Mouse (Mus musculus) kidney, postnatal 14 days (tissue): ENCODE measurements around the gene Fam160b1.

Experiments
- DNase-seq: peaks from one replicate; pipeline ENCODE4 v3.0.0; 2022; ENCODE audit warnings: mixed read lengths

Gene Fam160b1

DNA sequence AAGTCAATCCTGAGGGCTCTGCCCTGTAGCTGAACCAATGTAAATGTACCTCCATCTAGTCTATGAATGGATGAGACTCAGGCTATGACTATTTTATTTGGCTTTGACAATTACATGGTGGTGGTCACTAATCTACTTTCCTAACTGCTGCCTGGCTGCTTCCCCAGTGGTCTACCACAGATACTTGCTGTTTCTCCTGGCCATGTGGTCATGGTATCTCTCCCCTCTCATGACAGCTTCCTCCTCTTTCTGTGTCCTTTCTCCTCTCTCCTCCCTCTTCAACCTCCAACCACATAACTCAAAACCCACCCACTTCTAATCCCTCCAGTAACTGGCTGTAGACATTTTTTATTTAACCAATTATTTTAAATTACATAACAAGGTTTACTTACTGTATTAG lies 11.4 kb upstream of the Fam160b1 start:
- DNase-seq: no peak

DNA sequence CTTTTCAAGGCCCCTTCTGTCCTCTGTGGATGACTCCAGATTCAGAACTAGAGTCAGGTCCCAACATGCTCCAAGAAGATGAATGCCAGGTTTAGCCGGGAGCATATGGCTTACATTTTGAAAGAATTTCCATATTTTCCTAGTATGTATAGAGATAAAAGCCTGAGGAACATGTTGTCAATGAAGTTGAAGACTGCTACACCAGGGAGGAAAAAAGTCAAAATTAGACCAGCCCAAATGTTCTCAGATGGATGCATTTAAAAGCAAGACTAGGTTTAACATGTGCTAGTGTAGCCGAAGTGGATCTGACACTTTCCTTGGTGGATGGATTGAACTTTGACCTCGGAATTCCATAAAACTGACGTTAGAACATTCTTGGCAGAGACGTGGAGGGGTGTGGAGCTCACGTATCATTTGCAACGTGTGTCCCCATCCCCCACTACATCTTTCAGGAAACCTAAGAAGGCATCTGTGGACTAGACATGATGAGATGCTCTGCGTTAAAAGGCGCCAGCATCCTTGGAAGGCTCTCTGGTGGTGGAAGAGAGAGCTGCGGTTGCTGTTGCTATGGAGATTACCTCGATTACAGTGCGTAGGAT lies 8.0 kb upstream of the Fam160b1 start:
- DNase-seq: no peak

DNA sequence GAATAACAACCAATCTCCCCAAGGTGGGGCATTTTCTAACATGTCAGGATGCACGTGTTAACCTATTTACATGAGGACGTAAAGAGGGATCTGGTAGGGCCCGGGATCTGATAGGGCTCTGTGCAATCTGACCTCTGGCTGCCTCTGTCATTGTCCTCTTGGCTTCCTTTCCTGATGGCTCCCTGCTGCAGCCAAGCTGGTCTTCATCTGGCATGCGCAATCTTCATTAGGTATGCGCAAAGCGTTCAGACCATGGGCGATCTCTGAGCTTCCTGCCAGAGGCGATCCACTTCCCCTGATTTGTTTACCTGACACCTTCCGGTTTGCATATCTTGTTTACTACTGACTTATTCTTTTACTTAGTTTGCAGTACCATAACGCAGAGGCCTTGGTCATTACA lies 7.3 kb upstream of the Fam160b1 start:
- DNase-seq: no peak

DNA sequence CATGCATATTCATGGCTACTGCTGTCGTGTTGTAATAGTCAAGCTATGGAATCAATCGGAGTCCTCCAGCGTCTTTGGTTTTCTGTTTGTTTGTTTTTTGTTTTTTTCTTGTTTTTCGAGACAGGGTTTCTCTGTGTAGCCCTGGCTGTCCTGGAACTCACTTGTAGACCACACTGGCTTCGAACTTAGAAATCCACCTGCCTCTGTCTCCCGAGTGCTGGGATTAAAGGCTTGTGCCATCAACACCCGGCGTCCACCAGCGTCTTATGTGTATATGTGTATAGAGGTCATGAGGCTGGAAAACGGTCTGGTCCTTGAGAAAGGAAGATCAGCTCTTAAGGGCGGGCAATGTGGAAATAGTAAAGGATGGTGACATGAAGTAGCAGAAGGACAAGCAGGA lies 6.4 kb upstream of the Fam160b1 start:
- no peak for DNase-seq

DNA sequence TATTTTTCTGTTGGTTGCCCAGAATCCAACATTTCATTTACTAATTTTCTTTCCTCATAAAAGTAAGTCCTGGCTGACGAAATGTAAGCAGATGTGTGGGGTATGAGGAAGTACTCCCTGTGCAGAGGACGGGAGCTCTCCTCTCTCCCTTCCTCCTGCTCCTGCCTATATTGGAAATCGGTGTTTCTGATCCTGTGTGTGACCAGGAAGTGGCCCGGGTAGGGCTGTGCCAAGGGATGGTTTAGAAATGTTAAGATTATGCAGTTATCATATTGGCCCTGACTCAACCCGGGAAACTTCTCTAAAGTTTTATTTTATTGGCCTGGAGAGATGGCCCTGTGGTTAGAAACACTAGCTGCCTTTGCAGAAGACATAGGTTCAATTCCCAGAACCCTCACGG lies 5.8 kb upstream of the Fam160b1 start:
- DNase-seq: no peak

DNA sequence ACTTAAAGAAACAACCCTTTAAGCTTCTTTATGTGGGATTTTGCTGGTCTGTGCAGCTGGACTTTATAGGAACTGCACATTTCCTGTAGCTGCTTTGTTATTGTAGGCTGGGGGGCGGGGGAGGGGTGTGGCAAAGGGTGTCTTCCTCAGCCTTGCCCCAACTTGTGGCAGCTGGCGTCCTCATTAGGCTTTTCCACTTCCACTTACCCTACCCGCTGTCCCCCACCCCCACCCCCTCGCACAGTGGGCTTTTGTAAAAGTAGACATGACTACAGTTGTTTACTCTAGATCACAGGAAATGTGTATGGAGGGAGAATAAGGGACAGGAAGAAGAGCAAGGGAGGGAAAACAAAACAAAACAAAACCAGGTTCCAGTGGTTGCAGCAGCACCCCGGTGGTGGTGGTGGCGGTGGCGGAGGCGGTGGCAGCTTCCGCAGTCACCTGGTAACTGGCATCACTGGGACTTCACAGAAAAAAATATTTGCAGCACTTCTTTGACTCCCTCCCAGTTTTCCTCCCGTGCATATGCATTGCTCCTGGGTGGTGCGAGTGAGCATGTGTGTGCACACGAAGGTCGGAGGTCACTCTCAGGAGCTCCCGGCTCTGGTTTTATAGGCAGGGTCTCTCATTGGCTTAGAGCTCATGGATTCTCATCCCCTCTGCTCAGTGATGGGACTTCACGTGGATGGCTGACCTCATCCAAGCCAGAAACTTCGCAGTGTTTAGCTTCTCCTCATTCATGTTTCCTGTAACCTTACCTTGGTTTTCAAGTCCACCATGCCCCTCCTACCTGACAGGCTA lies 4.8 kb upstream of the Fam160b1 start:
- DNase-seq: no peak

DNA sequence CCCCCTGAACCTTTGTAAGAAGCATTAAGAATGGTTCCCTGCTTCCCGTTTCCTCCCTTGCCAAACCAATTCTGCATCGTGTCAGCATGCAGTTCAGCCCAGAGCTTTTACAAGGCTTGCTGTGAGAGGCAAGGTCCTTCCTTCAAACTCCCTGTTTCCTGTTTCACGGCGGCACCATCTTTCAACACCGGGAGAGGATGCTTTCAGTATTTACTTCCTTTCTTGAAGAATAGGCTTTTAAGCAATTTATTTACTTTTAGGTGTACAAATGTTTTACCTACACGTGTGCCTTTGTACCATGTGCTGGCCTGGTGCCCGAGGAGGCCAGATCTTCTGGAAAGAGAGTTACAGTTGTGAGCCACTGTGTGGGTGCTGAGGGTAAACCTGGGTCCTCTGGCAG lies 4.2 kb upstream of the Fam160b1 start:
- no peak for DNase-seq

DNA sequence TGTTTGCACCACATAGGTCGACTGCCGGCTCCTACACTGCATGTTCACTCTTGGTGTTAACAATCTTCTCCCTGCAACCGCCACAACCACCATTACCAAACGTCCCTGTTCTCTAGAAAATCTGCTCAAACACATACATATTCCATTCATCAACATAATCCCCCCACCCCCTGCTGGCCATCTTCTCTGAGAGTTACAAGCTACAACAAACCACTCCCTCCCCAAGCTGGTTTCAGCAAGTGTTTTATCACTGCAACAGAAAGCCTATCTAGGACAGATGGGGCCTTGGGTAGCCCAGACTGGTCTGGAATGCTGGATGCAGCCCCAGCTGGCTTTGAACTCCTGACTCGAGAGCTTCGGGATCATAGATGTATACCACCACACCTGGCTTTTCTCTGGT lies 3.2 kb upstream of the Fam160b1 start:
- no peak for DNase-seq

DNA sequence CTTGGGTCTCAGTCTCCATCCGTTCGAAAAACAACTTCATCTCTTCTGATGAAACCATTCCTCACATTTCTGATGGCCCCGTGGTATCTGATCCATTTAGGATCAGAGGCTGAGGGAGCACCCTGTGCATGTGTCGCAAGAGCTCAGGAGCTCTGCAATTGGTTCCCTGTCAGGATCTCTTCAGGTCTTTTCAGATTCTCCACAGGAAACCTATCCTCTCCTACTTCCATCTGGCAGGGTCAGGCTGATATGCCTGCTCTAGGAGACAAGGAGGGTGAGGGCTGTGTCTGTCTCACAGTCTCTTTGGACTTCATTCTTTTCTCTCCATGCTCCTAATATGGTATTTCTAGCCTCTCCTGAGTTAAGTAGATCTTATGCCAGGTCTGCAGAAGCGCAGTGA lies 2.7 kb upstream of the Fam160b1 start:
- DNase-seq: no peak

DNA sequence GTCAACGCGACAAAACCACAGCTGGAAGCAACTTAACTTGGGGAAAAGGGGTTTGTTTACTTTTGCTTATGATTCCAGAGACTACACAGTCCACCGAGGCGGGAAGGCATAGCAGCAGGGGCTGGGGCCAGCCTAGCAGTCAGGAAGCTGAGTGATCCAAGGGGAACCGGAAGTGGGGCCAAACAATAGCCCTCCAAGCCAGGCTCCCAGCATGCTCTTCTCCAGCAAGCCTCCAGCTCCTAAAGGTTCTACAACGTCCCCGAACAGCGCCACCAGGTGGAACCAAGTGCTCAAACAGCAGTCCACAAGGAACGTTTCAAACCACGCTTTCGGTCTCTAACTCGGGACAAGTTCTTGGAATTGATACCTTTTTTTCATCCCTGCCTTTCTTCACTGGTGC lies 2.2 kb upstream of the Fam160b1 start:
- peak; percentile 84 for DNase-seq

DNA sequence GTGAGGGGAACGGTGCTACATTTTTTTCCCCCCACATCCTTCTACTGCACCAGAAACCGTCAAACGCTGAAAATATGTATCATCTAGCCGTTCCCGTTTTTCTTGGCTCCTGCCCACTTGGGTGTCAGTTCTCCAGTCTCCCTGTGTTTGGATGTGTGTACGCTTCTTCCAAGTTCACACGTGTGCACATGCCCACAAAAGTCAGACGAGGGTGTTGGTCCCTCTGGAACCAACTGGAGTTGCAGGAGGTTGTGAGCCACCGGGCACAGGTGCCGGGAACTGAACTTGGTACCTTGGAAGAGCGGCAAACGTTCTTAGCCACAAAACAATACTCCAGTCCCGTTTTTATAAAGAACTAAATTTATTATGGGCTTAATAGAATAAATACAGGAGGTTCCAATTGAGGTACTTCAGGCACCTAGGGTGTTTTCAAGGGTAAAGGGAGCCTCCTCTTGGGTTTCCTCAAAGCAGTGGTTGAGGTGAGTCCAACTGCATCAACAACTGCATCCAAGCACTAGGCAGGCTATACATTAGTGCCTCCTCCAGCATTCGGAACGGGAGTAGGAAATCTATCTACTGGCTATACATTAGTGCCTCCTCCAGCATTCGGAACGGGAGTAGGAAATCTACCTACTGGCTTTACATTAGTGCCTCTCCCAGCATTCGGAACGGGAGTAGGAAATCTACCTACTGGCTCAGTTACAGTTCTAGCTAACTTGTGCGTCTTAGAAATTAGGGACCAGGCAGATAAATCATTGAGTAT lies 1.5 kb upstream of the Fam160b1 start:
- no peak for DNase-seq

DNA sequence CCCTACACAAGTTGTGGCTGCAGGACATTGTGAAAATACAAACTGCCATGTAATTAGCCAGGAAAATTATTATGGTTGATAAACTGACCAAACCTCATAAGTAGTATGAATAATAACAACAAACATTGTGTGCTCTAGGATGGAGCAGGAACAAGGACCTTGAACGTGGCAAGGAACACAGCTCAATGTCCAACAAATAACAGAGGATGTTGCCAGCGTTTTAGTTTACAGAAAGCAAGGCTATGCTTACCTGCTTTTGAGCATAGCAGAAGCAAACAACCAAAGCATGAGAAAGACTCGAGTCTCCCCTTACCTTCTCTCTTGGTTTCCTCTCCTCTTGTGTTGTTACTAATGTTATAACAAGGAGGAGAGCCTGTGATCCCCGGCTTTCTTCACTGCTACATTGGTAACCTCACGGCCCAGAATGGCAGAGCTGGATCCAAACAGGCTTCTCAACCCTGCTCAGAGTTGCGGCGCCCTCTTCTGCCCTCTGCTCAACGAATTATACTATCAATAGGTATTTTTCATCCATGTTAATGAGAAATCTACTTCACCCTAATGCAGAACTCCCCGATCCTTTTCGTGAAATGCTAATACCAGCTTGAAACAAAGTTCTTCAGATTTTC lies 666 bp upstream of the Fam160b1 start:
- no peak for DNase-seq

DNA sequence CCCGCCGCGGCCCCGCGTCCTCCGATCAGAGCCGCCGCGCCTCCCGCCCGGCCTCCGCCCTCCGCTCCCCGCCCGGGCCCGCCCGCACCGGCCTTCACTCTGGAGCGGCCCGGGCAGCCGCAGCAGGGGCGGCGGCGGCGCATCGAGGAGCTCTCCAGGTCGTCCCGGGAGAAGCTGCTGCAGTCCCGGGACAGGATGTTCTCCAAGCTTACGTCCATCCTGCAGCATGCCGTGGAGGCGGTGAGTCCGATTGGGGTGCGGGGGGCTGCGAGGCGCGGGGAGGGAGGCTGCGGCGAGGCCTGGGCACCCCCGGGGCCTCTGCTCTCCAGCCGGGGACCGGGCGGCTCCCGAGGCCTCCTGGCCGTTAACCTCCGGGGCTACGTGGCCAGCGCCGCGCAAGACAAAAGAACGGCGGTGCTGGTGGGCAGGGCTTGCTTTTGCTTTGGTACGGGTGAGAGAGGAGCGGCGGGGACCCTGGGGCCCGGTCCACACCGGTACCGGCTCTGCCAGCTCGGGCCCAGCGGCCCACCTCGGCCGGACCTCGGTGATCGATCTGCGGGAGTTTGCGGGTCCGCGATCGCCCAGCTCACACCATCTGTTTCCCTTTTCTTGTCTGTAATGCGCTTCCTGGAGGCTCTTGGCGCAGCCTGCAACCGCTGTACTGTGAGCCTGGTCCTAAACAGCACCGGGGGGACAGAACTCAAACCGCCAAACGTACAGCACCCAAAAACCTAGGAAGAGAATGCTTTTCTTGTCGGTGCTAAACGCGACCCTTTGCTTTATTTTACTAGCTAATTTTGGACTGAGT lies 855 bp downstream of the Fam160b1 start:
- DNase-seq: peak; percentile 71

DNA sequence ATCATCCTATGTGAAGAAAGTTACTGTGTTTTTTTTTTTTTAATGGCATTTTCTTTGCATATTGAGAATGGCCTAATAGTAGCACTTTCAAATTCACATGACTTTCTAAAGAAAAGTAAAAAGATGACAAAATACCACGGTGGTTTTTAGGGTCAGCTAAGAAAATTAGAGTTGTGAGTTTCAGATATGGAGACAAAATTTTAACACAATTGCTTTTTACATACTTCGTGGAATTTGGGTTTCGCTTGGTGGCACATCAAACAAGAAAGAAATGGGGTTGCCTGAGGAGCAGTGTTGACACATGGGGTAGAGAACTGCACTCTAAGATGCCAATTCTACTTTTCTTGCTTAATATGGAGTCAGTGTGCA lies 1.4 kb downstream of the Fam160b1 start:
- no peak for DNase-seq

DNA sequence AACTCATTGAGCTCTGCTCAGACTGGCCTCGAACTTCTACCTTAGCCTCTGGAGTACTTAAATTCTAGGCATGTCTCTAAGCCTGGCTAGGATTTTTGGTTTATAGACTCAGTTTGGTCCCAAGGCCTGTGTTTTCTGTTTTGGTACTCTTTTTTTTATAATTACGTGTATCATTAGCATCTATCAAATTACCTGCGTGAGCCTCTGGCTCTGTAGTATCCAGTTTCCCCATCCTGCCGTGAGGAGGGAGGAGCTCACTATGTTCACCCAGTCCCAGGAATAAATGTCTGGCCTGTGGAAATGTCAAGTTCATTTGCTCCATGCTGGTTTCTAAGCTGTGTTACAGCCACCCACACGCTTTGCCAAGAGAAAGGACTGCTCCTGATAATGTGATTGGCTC lies 2.1 kb downstream of the Fam160b1 start:
- no peak for DNase-seq

DNA sequence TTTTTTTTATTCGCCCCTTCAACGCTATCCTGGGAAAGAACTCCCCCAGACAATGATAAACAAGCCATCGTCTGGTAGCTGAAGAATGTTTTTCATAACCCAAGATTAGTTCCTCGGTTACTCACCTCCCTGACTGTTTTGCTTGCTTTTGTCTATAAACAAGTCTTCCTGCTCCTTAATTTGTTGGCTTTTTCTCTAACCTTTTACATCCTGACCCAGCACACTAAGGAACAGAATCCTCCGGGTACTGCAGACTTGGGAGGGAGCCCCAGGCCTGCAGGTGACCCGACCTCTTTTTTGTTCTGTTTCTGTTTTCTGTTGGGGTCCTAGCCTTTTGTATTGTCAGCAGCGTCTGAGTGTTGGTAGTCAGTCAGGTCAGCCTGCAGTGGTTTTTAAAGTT lies 2.6 kb downstream of the Fam160b1 start:
- no peak for DNase-seq

DNA sequence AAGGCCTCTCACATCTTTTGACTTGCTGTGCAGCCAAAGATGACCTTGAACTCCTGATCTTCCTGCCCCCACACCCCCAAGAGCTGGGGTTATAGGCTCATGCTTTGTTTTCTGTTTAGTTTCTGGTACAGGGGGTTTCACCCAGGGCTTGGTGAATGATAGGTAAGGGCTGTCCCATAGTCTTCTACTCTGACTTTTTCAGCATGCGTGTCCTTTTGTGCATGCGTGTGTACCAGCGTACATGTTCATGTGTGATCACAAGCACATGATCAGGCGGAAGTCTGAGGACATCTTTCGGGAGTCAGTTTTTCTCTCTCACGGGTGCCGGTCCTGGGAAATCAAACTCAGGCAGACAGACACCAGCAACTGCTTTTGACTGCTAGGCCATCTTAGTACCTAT lies 3.1 kb downstream of the Fam160b1 start:
- no peak for DNase-seq

DNA sequence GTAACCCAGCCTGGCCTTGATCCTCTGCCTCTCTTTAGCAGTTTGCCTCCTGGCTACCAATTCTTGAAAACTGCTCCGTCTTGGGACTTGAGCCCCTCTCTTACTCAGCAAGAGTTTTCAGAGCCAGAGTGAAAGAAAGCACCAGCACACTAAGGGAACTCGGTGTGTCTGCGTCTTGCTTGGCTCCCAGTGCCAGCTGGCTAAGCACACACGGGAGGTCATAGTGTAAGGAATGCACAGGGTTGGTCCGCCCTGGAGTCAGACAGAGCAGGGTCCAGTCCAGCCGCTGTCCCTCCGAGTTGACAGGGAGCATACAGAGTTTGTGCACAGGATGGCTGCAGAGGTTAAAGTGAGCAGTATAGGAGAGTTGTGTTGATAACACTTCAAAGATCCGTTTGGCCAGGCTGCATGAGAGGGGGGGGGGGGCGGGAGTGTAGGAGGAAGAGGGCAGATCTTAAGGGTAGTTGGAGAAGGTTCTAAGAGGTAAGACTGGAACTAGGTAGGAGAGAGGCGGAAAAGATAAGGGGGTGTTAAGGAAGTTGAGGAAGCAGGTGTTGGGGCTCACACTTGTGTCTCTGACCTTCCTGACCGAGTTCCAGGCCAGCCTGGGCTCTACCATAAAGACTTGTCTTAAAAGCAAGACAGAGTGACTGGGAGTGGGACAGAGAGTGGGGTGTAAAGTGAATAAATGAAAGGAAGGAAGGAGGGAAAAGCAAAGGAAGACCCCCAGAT lies 4.6 kb downstream of the Fam160b1 start:
- DNase-seq: peak; percentile 82

DNA sequence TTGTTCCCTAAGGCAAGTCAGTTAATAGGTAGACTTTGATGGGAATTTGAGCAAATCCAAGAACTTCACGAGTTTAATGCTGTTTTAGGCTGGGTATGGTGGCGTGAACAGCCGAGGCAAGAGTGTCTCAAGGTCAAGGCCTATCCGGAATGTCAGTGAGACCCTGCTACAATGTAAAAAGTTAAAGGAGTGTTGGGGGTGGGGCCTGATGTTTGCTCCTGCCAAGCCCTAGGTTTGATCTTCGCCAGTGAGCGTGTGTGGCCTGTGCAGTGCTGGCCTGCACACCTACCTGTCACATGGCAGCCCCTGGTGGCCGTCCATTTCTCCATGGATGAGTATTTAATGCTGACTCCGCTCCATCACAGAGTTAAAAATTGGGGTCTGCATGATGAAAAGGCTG lies 5.5 kb downstream of the Fam160b1 start:
- DNase-seq: peak; percentile 40

DNA sequence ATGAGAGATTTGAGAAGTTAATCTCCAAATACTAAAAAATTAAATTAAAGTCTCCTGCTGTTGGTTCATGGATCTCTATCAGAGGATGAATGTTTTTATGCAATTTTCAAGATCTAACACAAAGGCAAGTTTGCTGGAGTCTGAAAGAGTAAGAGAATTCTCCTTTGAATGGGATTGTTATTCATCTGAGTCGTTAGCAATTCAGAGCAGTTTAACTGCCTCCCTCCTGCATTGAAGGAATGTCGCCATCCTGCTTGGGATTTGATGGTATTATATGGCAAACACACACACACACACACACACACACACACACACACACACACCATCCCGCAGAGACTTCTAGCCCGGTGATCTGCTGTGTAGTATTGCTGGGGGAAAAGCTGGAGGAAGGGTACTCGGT lies 6.1 kb downstream of the Fam160b1 start:
- no peak for DNase-seq

DNA sequence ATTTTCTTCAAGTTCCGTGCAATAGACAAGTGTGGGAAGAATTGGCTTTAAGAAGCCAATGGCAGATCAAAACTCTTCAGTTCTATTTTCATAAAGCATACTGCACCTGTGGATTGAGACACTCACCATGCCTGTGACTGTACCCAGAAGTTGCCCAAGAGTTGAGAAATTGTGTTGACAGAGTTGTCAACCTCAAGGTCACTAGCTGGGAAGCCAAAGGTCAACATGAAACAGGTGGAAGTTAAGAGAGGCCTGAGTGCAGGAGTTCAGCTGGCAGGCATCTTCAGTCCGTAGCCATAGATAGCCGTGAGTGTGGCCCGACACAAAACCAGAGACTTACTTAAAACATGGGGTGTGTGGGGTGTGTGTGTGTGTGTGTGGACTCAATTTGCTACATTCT lies 6.7 kb downstream of the Fam160b1 start:
- DNase-seq: no peak

DNA sequence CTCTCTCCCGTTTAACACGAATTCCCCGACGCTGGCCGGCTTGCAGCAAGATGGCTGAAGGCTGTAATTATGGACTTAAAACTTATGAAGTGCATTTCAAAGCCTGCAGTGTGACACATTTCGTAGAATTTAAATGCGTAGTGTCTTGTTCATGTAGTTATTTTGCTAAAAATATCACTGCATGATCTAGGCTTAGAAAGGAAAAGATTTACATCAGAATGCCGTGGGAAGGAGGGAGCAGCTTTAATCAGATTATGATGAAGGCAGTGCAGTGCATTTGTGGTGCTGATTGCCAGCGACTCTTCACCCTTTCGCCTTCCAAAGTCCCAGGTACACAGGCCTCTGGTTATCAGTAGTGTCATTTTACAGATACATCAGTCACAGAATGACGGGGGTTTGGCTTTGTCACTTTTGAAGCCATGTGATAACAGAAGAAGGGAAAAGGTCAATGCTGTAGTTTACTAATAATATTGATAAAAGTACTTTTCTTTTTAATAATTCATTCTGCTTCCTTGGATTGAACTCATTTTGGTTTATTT lies 7.4 kb downstream of the Fam160b1 start:
- DNase-seq: no peak
